Mouse (Mus musculus) ES-E14 (cell line): ENCODE results near the gene Nipbl. TPM values are rescaled to one million over a fixed set of nuclear protein-coding genes. Genes with fewer than 3 reads are reported as not detected.

Experiments
- DNase-seq: peaks from one replicate; pipeline ENCODE4 v3.0.0-alpha.2; 2013; ENCODE audit warnings: low read depth, low spot score
- H3K27ac ChIP-seq: 2 replicates; pipeline ENCODE4 v1.5.1; 2012; ENCODE audit warnings: low read depth, mild to moderate bottlenecking, low read length, moderate library complexity, mixed read lengths; ENCODE audit not compliant: poor library complexity, insufficient read depth, severe bottlenecking
- H3K36me3 ChIP-seq: 2 replicates; pipeline ENCODE4 v1.6.1; 2012; ENCODE audit warnings: mild to moderate bottlenecking, low read length, moderate library complexity, mixed read lengths; ENCODE audit not compliant: control insufficient read depth, poor library complexity, insufficient read depth, severe bottlenecking
- H3K4me1 ChIP-seq, 2 experiments: fragments of 150-350 bp in 1 of 2; sonication (generic) in 1 of 2; 2 replicates each; pipeline ENCODE4 v1.6.1; 2012; ENCODE audit warnings: low read length in 2 of 2, mild to moderate bottlenecking in 1 of 2, mixed read lengths in 1 of 2; ENCODE audit not compliant: control insufficient read depth in 2 of 2, insufficient read depth in 2 of 2, poor library complexity in 1 of 2
- H3K4me3 ChIP-seq, 2 experiments: fragments of 150-350 bp in 1 of 2; sonication (generic) in 1 of 2; 2 replicates each; pipeline ENCODE4 v1.5.1; 2012; ENCODE audit warnings: low read length in 2 of 2, low read depth in 1 of 2, mild to moderate bottlenecking in 1 of 2, mixed read lengths in 1 of 2; ENCODE audit not compliant: insufficient read depth in 1 of 2, poor library complexity in 1 of 2, severe bottlenecking in 1 of 2
- H3K9ac ChIP-seq: 2 replicates; pipeline ENCODE4 v1.6.1; 2012; ENCODE audit warnings: low read depth, mild to moderate bottlenecking, low read length, mixed read lengths; ENCODE audit not compliant: poor library complexity, insufficient read depth, severe bottlenecking
- H3K9me3 ChIP-seq: fragments of 150-350 bp; sonication (generic); 2 replicates; pipeline ENCODE4 v1.6.1; 2012; ENCODE audit warnings: low read depth, mild to moderate bottlenecking, low read length; ENCODE audit not compliant: control insufficient read depth, insufficient read depth
- CHD2 ChIP-seq: IDR thresholded peaks from 2 replicates; pipeline ENCODE4 v1.6.1; 2014; ENCODE audit warnings: mild to moderate bottlenecking, low read depth, low read length, inconsistent platforms
- HCFC1 ChIP-seq: IDR thresholded peaks from 2 replicates; pipeline ENCODE4 v1.6.1; 2012; ENCODE audit warnings: low read length, inconsistent platforms, borderline replicate concordance; ENCODE audit not compliant: insufficient read depth
- MAFK ChIP-seq: IDR thresholded peaks from 2 replicates; pipeline ENCODE4 v1.6.1; 2014; ENCODE audit warnings: mild to moderate bottlenecking, low read depth, low read length, inconsistent platforms; ENCODE audit not compliant: insufficient read depth
- ZC3H11A ChIP-seq: IDR thresholded peaks from 2 replicates; pipeline ENCODE4 v1.6.1; 2012; ENCODE audit warnings: low read depth, mild to moderate bottlenecking, inconsistent platforms, low read length, borderline replicate concordance
- ZNF384 ChIP-seq: IDR thresholded peaks from 2 replicates; pipeline ENCODE4 v1.6.1; 2012; ENCODE audit warnings: low read depth, low read length, inconsistent platforms
- in situ Hi-C, 2 experiments: fragments of 600-800 bp; cut with MboI; formaldehyde crosslinking; loops; one replicate each; pipeline ENCODE4 v1.15.1; 2025; ENCODE audit warnings: low sequenced_read_pairs in 2 of 2, inconsistent platforms in 1 of 2; ENCODE audit not compliant: unreplicated experiment in 2 of 2
- total RNA-seq: library from RNA; depleted of rRNA; stranded (reverse); fragments of 300-350 nt; gene quantifications from 2 replicates; pipeline ENCODE4 v1.2.3, GENCODE M21; 2012

Nipbl gene
- total RNA-seq, 1 experiment = 35.1 TPM

GRCm38 (mm10) chr15:8451071-8451470 lies 6.8 kb upstream of the Nipbl start:
- no peak overlapping the region for H3K9ac ChIP-seq
- no peaks in the 10 kb centered on the region for H3K9me3 ChIP-seq
- peak; percentile 60 for DNase-seq
- H3K4me1 ChIP-seq = peaks cover 0 to 2% of the 10 kb centered on the region in 2 experiments; a peak in 3 of 4 replicates
- H3K36me3 ChIP-seq = no peaks in the 10 kb centered on the region
- no peak for TF ChIP-seq HCFC1
- 0 out of 2 replicates have a peak, but pooled peaks have one; percentile 11 for TF ChIP-seq ZC3H11A
- H3K27ac ChIP-seq = no peak overlapping the region
- in situ Hi-C loops = loop anchor here in 1 of 2 experiments (10.0 kb wide), 1 partner anchor 134 kb away; no protein-coding TSS in a partner anchor
- H3K4me3 ChIP-seq = no peak overlapping the region

- in situ Hi-C loops = no loop called here
- Histone ChIP-seq H3K4me1 (peaks cover 0 to 5% of the 10 kb centered on the region in 2 experiments; a peak in 3 of 4 replicates), H3K36me3 (no peaks in the 10 kb centered on the region), H3K27ac (no peak overlapping the region), H3K9ac (no peak overlapping the region), H3K4me3 (no peak overlapping the region), H3K9me3 (no peaks in the 10 kb centered on the region)
- no peak for DNase-seq
- TF ChIP-seq MAFK (no peak), ZC3H11A (no peak), ZNF384 (no peak)
These were observed 3.0 kb upstream of the Nipbl start for GRCm38 (mm10) chr15:8447193-8447767.

GRCm38 (mm10) chr15:8446435-8446834 lies 2.2 kb upstream of the Nipbl start:
- H3K4me3 ChIP-seq = peak overlapping the region; percentile 99 to 100
- peaks cover 0 to 5% of the 10 kb centered on the region in 2 experiments; a peak in 3 of 4 replicates for H3K4me1 ChIP-seq
- DNase-seq = no peak
- in situ Hi-C loops = no loop called here
- H3K27ac ChIP-seq = no peak overlapping the region
- H3K9ac ChIP-seq = no peak overlapping the region
- no peaks in the 10 kb centered on the region for H3K9me3 ChIP-seq
- H3K36me3 ChIP-seq = no peaks in the 10 kb centered on the region
- TF ChIP-seq ZNF384 (no peak), ZC3H11A (no peak), MAFK (no peak), CHD2 (no peak), HCFC1 (no peak)

- no peak for TF ChIP-seq ZNF384
- no peak for TF ChIP-seq CHD2
- TF ChIP-seq ZC3H11A = no peak
- TF ChIP-seq HCFC1 = no peak
- TF ChIP-seq MAFK = no peak
- Histone ChIP-seq H3K9ac (peak overlapping the region; percentile 49), H3K4me1 (peaks cover 0 to 5% of the 10 kb centered on the region in 2 experiments; a peak in 3 of 4 replicates), H3K9me3 (no peaks in the 10 kb centered on the region), H3K27ac (no peak overlapping the region), H3K4me3 (peak overlapping the region; percentile 99 to 100), H3K36me3 (no peaks in the 10 kb centered on the region)
- DNase-seq = no peak
- in situ Hi-C loops = no loop called here
These were observed 1.7 kb upstream of the Nipbl start for GRCm38 (mm10) chr15:8445951-8446419.
